Mouse (Mus musculus): ENCODE data around the gene Tll2.

Gene Tll2

GRCm38 (mm10) chr19:41088491-41088890 is 118.1 kb downstream of the Tll2 start:
- DNase-seq (ENCODE audit: extremely low read depth, low read depth), result no peak

GRCm38 (mm10) chr19:41087901-41088300 is 118.7 kb downstream of the Tll2 start:
- DNase-seq (ENCODE audit: extremely low read depth, low read depth), result no peak

GRCm38 (mm10) chr19:41086700-41087099 is 119.9 kb downstream of the Tll2 start:
- peak; percentile 41 for DNase-seq (ENCODE audit: extremely low read depth, low read depth)

- no peak for DNase-seq (ENCODE audit: extremely low read depth, low read depth)
These were observed 120.3 kb downstream of the Tll2 start for GRCm38 (mm10) chr19:41086289-41086688.

- DNase-seq (ENCODE audit: extremely low read depth, low read depth), result no peak
These were observed 123.0 kb downstream of the Tll2 start for GRCm38 (mm10) chr19:41083646-41084045.

- DNase-seq (ENCODE audit: extremely low read depth, low read depth), result no peak
These were observed 125.0 kb downstream of the Tll2 start for GRCm38 (mm10) chr19:41081589-41081988.

GRCm38 (mm10) chr19:41076906-41077305 is 129.7 kb downstream of the Tll2 start, which contains the start of gene Opalin:
Gene Opalin (minus strand): TSS chr19:41077113.
- no peak for DNase-seq (ENCODE audit: extremely low read depth, low read depth)

- DNase-seq (ENCODE audit: extremely low read depth, low read depth), result no peak
These were observed 132.7 kb downstream of the Tll2 start for GRCm38 (mm10) chr19:41073746-41074455.

- DNase-seq (ENCODE audit: extremely low read depth, low read depth), result peak; percentile 72
These were observed 135.1 kb downstream of the Tll2 start for GRCm38 (mm10) chr19:41071500-41071899.

- no peak for DNase-seq (ENCODE audit: extremely low read depth, low read depth)
These were observed 151.9 kb downstream of the Tll2 start for GRCm38 (mm10) chr19:41054702-41055101.

- DNase-seq (ENCODE audit: extremely low read depth, low read depth), result peak; percentile 23
These were observed 153.1 kb downstream of the Tll2 start for GRCm38 (mm10) chr19:41053530-41053929.

GRCm38 (mm10) chr19:41052247-41052646 is 154.4 kb downstream of the Tll2 start:
- DNase-seq (ENCODE audit: extremely low read depth, low read depth), result no peak

- DNase-seq (ENCODE audit: extremely low read depth, low read depth), result no peak
These were observed 154.9 kb downstream of the Tll2 start for GRCm38 (mm10) chr19:41051714-41052113.

GRCm38 (mm10) chr19:41048187-41048559 is 158.5 kb downstream of the Tll2 start:
- DNase-seq (ENCODE audit: extremely low read depth, low read depth), result no peak

GRCm38 (mm10) chr19:41047437-41048186 is 159.0 kb downstream of the Tll2 start:
- no peak for DNase-seq (ENCODE audit: extremely low read depth, low read depth)

- no peak for DNase-seq (ENCODE audit: extremely low read depth, low read depth)
These were observed 161.4 kb downstream of the Tll2 start for GRCm38 (mm10) chr19:41045091-41045770.

- DNase-seq (ENCODE audit: extremely low read depth, low read depth), result no peak
These were observed 167.5 kb downstream of the Tll2 start for GRCm38 (mm10) chr19:41039110-41039509.

- no peak for DNase-seq (ENCODE audit: extremely low read depth, low read depth)
These were observed 170.7 kb downstream of the Tll2 start for GRCm38 (mm10) chr19:41035809-41036551.
